Mouse (Mus musculus) gastrocnemius, adult 8-10 months (tissue): Measurements from ENCODE around the gene Ano10. TPM values are rescaled to one million over a fixed set of nuclear protein-coding genes. Genes with fewer than 3 reads are reported as not detected.

ENCODE experiments used
- DNase-seq, 2 experiments: peaks; one replicate each; pipeline ENCODE4 v3.0.0; 2022; ENCODE audit warnings: low spot score in 2 of 2
- total RNA-seq, 4 experiments: library from RNA; stranded (reverse); gene quantifications; 2 replicates each; pipeline ENCODE4 v1.2.4; 2022

The Ano10 gene
- total RNA-seq, 4 experiments from 2014 or later, result 48.0 to 56.3 (median 52.5) TPM

GRCm38 (mm10) chr9:122245471-122245870, 48.8 kb downstream of the Ano10 start:
- no peak for DNase-seq

GRCm38 (mm10) chr9:122244800-122245165, 49.4 kb downstream of the Ano10 start:
- no peak for DNase-seq

- DNase-seq, result no peak
Measured at GRCm38 (mm10) chr9:122244080-122244799, 50.0 kb downstream of the Ano10 start.

- no peak for DNase-seq
Measured at GRCm38 (mm10) chr9:122243297-122243696, 50.9 kb downstream of the Ano10 start.

- no peak for DNase-seq
Measured at GRCm38 (mm10) chr9:122242856-122243255, 51.4 kb downstream of the Ano10 start.

- no peak for DNase-seq
Measured at GRCm38 (mm10) chr9:122241812-122242400, 52.3 kb downstream of the Ano10 start.

- no peak for DNase-seq
Measured at GRCm38 (mm10) chr9:122240629-122241199, 53.5 kb downstream of the Ano10 start.

- no peak for DNase-seq
Measured at GRCm38 (mm10) chr9:122234741-122235140, 59.5 kb downstream of the Ano10 start.

- DNase-seq, result no peak
Measured at GRCm38 (mm10) chr9:122233972-122234345, 60.3 kb downstream of the Ano10 start.

GRCm38 (mm10) chr9:122233316-122233971, 60.8 kb downstream of the Ano10 start:
- no peak for DNase-seq

- no peak for DNase-seq
Measured at GRCm38 (mm10) chr9:122232912-122233311, 61.3 kb downstream of the Ano10 start.

GRCm38 (mm10) chr9:122230701-122231100, 63.5 kb downstream of the Ano10 start:
- no peak for DNase-seq

- no peak for DNase-seq
Measured at GRCm38 (mm10) chr9:122226419-122226818, 67.8 kb downstream of the Ano10 start.

GRCm38 (mm10) chr9:122225309-122225708, 68.9 kb downstream of the Ano10 start:
- no peak for DNase-seq

GRCm38 (mm10) chr9:122223005-122223404, 71.2 kb downstream of the Ano10 start:
- no peak for DNase-seq

- DNase-seq, result no peak
Measured at GRCm38 (mm10) chr9:122219934-122220333, 74.3 kb downstream of the Ano10 start.

GRCm38 (mm10) chr9:122216945-122217529, 77.2 kb downstream of the Ano10 start:
- no peak for DNase-seq

- no peak for DNase-seq
Measured at GRCm38 (mm10) chr9:122215118-122215517, 79.1 kb downstream of the Ano10 start.

- no peak for DNase-seq
Measured at GRCm38 (mm10) chr9:122208311-122208710, 85.9 kb downstream of the Ano10 start.

GRCm38 (mm10) chr9:122205543-122206200, 88.6 kb downstream of the Ano10 start:
- DNase-seq, result peak in 1 of 2 experiments; percentile 45

GRCm38 (mm10) chr9:122204508-122204907, 89.7 kb downstream of the Ano10 start:
- no peak for DNase-seq
